Mouse (Mus musculus) spleen, adult 2 months (tissue): ENCODE data around the gene Sept11.

Experiments
- CTCF ChIP-seq: fragments of 200-500 bp; IDR thresholded peaks from 2 replicates; pipeline ENCODE4 v1.5.1; 2011; ENCODE audit warnings: mild to moderate bottlenecking, inconsistent platforms; ENCODE audit not compliant: insufficient read depth, insufficient read length, insufficient replicate concordance; ENCODE audit errors: extremely low read depth
- POLR2A ChIP-seq: fragments of 200-500 bp; IDR thresholded peaks from 2 replicates; pipeline ENCODE4 v1.6.1; 2011; ENCODE audit warnings: low read depth, low read length, inconsistent platforms

DNA sequence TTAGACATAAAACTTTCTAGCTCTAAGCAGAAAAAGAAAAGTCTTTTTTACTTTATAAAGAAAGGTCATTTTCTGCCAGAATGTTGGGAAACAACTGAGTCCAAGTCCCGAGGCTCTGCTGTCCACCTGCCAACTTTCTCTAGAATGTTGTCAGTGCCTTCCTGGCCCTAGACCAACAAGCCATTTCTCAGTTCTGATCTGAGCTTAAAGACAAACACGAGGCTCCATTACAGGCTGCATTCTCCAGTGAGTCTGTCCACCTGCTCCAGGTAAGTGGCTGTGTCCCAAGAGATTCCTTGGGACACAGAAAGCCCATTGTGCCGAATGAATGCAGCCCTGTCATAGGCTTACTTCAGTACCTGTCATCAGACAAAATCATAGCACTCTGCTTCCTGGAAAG is 128.4 kb downstream of the Sept11 start:
- TF ChIP-seq CTCF = no peak
- TF ChIP-seq POLR2A = no peak
